Mouse (Mus musculus): ENCODE results near the gene Oprl1.

The Oprl1 gene

DNA sequence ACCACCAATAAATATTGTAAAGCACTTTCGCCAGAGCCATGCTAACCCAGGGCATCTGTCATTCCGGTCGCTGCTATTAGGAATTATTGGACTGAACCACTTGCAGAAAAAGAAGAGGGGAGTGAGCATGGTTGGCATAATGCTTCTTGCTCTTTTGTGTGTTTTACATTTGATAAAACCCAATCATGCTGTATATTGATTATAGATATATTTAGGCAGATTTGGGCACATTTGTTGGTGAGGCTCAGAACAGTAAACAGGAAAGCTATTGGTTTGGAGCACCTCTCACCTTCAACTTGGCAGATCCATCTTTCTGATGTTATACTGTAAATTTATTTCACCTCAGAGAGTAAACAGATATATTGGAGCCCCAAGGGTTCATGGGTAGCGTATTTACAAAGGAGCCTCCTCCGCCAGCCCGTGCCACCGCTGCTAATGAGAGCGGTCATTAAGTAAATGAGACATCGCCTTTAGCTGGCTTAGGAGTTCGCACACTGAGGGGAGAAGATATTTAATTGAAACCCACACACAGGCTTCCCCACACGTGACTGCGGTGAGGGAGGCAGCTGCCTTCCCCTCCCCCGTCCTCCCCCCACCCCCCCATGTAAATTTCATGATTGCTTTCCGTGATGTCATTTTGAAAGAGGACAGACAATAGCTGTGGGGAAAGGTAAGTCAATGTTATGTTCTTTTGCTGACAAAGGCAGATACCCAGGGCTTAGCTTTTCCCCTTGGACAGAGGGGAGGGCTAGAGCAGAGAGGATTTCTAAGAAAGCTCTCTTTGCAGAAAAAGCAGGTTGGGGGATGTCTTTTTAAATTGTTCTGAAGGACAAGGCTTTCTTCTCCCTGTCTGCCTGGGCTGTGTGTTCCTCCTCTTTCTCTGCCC, 52.1 kb downstream of the Oprl1 start:
- no peak for DNase-seq

DNA sequence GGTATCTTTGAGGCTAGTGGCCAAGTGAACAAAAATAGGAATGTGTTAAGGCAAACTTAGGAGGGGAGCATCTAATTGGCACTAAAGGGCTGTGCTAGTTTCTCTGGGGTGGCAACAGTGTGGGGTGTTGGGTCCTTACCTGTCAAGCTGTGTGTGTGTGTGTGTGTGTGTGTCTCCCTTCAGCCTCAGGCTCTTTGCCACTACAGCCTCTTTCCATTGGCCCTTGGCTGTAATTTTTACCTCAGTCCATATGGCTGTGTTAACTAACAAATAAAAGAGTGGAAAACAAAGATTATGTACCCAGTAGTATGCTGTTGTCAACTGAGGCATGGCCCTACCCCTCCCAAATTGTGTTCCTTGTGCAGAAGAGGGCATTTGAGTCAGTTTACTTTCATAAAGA, 53.6 kb downstream of the Oprl1 start:
- DNase-seq, result no peak

DNA sequence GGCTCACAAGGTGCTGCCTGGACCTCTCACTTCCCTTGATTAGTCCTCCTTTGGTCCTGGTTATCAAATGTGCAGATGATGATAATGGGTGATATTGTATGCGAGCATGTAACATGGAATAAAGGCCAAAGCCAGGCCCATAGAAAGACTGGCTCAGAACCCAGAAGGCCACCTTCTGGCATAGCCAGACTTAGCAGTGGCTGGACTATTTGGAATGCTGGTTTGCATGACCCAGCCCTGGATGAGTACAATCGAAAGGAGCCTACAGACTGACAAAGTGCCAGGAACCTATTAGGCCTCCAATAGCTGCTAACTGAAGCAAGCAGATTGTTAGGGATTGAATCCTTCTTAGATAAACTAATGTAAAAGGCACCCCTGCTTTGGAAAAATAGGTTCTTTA, 54.6 kb downstream of the Oprl1 start:
- DNase-seq, result no peak

All from kidney, postnatal 36 days (tissue).